Mouse (Mus musculus) induced T-regulatory cell, adult 2 months (primary cell): ENCODE results near the gene Spatc1l.

Experiments
- DNase-seq: peaks from one replicate; pipeline ENCODE4 v3.0.0-alpha.2; 2012; ENCODE audit warnings: low read depth

Spatc1l gene

GRCm38 (mm10) chr10:76561972-76562371 lies at the start of gene Spatc1l:
Spatc1l (plus strand) TSS chr10:76562272.
- DNase-seq, result no peak

GRCm38 (mm10) chr10:76512965-76513583 lies 49.0 kb upstream of the Spatc1l start:
- DNase-seq, result peak; percentile 87

GRCm38 (mm10) chr10:76530922-76531321 lies 31.1 kb upstream of the Spatc1l start:
- no peak for DNase-seq

GRCm38 (mm10) chr10:76531375-76531774 lies 30.7 kb upstream of the Spatc1l start, which contains the start of gene Lss:
Lss (plus strand) TSS chr10:76531588.
- peak; percentile 97 for DNase-seq

GRCm38 (mm10) chr10:76531828-76532227 lies 30.2 kb upstream of the Spatc1l start:
- DNase-seq, result no peak

- no peak for DNase-seq
Observed at GRCm38 (mm10) chr10:76535526-76535925, 26.5 kb upstream of the Spatc1l start.

- no peak for DNase-seq
Observed at GRCm38 (mm10) chr10:76537619-76538018, 24.5 kb upstream of the Spatc1l start.

GRCm38 (mm10) chr10:76541336-76542085 lies 20.6 kb upstream of the Spatc1l start:
- peak; percentile 47 for DNase-seq

GRCm38 (mm10) chr10:76542636-76543375 lies 19.3 kb upstream of the Spatc1l start:
- DNase-seq, result peak; percentile 62

GRCm38 (mm10) chr10:76546566-76546965 lies 15.5 kb upstream of the Spatc1l start:
- no peak for DNase-seq

- DNase-seq, result no peak
Observed at GRCm38 (mm10) chr10:76548218-76548617, 13.9 kb upstream of the Spatc1l start.

GRCm38 (mm10) chr10:76550458-76550857 lies 11.6 kb upstream of the Spatc1l start:
- DNase-seq, result no peak

GRCm38 (mm10) chr10:76551556-76551955 lies 10.5 kb upstream of the Spatc1l start:
- DNase-seq, result no peak

- DNase-seq, result no peak
Observed at GRCm38 (mm10) chr10:76554061-76554460, 8.0 kb upstream of the Spatc1l start.

- DNase-seq, result no peak
Observed at GRCm38 (mm10) chr10:76569996-76570685, 8.1 kb downstream of the Spatc1l start.

GRCm38 (mm10) chr10:76571070-76571469 lies 9.0 kb downstream of the Spatc1l start:
- no peak for DNase-seq

GRCm38 (mm10) chr10:76572151-76572550 lies 10.1 kb downstream of the Spatc1l start:
- no peak for DNase-seq

GRCm38 (mm10) chr10:76575374-76575773 lies 13.3 kb downstream of the Spatc1l start, which contains the start of gene Ftcd:
Ftcd (plus strand) TSS chr10:76575648.
- DNase-seq, result no peak

- no peak for DNase-seq
Observed at GRCm38 (mm10) chr10:76576920-76577319, 14.8 kb downstream of the Spatc1l start.

- no peak for DNase-seq
Observed at GRCm38 (mm10) chr10:76584138-76584537, 22.1 kb downstream of the Spatc1l start.

- no peak for DNase-seq
Observed at GRCm38 (mm10) chr10:76586190-76586589, 24.1 kb downstream of the Spatc1l start.

- no peak for DNase-seq
Observed at GRCm38 (mm10) chr10:76590197-76590596, 28.1 kb downstream of the Spatc1l start.
